Mouse (Mus musculus): ENCODE data around the gene Fyco1. TPM values are rescaled to one million over a fixed set of nuclear protein-coding genes. Genes with fewer than 3 reads are reported as not detected.
A peak's percentile ranks its signal among the peaks of the same experiment; 100 is the strongest.

Gene Fyco1
- polyA plus RNA-seq (2012; rRNA removed): 2.1 and 2.5 TPM in 2 replicates
- polyA plus RNA-seq (2014; fragmentation: Nextera tagmentation; extraction: Ambion mirVana): 1.6 and 2.9 TPM in 2 replicates

GRCm38 (mm10) chr9:123851713-123852448, at the start of gene Fyco1:
Gene Fyco1 (minus strand): TSS chr9:123851899.
- no peak; the same call in 1 of the 2 replicates for TF ChIP-seq EP300 (IDR thresholded peaks at IDR 0.05; ENCODE audit: low read depth)
- no peaks in the 10 kb centered on the region for H3K36me3 ChIP-seq (replicated peaks; ENCODE audit: control insufficient read depth, insufficient read depth, low read depth)
- no peaks in the 10 kb centered on the region for H3K27me3 ChIP-seq (ENCODE audit: control insufficient read depth, insufficient read depth, low read length)
- peak within 1 kb of the TSS; percentile 80 for H3K27ac ChIP-seq
- H3K4me1 ChIP-seq (replicated peaks; ENCODE audit: control insufficient read depth in 2 of 2, insufficient read depth in 2 of 2, low read length in 1 of 2): peaks cover 18 to 24% of the 10 kb centered on the region in 2 experiments
- peak within 1 kb of the TSS; percentile 83 for H3K4me2 ChIP-seq (ENCODE audit: low read depth)
- DNase-seq (ENCODE audit: low read depth in 3 of 3, low spot score in 3 of 3) (peak; percentile 97 to 98 (median 97)), ATAC-seq (ENCODE audit: insufficient read depth) (peak; percentile 94)
- H3K9ac ChIP-seq (replicated peaks): peak within 1 kb of the TSS; percentile 98
- H3K4me3 ChIP-seq (ENCODE audit: insufficient read depth in 1 of 2, low read depth in 2 of 2, low read length in 2 of 2): peak within 1 kb of the TSS; percentile 72 to 97
- WGBS (ENCODE audit: insufficient replicate concordance): under 1% methylated on average over 47 of the region's 47 CpGs
- H3K9me3 ChIP-seq (ENCODE audit: control insufficient read depth, low read length): no peaks in the 10 kb centered on the region

GRCm38 (mm10) chr9:123872049-123872448, 20.4 kb upstream of the Fyco1 start:
- 42% methylated on average over 4 of the region's 4 CpGs for whole genome bisulfite sequencing (ENCODE audit: insufficient replicate concordance)
- Histone ChIP-seq H3K9ac (replicated peaks) (no peak overlapping the region), H3K27ac (no peak overlapping the region), H3K4me2 (ENCODE audit: low read depth) (no peak overlapping the region), H3K36me3 (replicated peaks; ENCODE audit: control insufficient read depth, insufficient read depth, low read depth) (no peaks in the 10 kb centered on the region), H3K4me3 (ENCODE audit: insufficient read depth in 1 of 2, low read depth in 2 of 2, low read length in 2 of 2) (no peak overlapping the region), H3K9me3 (ENCODE audit: control insufficient read depth, low read length) (no peaks in the 10 kb centered on the region), H3K4me1 (replicated peaks; ENCODE audit: control insufficient read depth in 2 of 2, insufficient read depth in 2 of 2, low read length in 1 of 2) (no peaks in the 10 kb centered on the region), H3K27me3 (ENCODE audit: control insufficient read depth, insufficient read depth, low read length) (no peaks in the 10 kb centered on the region)
- TF ChIP-seq CTCF (IDR thresholded peaks at IDR 0.05; ENCODE audit: low read depth) (no peak), EP300 (IDR thresholded peaks at IDR 0.05; ENCODE audit: low read depth) (no peak)
- no peak for DNase-seq (ENCODE audit: low read depth in 3 of 3, low spot score in 3 of 3)
- no peak for ATAC-seq (ENCODE audit: insufficient read depth)

- Histone ChIP-seq H3K9me3 (ENCODE audit: control insufficient read depth, low read length) (no peaks in the 10 kb centered on the region), H3K4me2 (ENCODE audit: low read depth) (no peak overlapping the region), H3K27me3 (ENCODE audit: control insufficient read depth, insufficient read depth, low read length) (no peaks in the 10 kb centered on the region), H3K4me3 (ENCODE audit: insufficient read depth in 1 of 2, low read depth in 2 of 2, low read length in 2 of 2) (no peak overlapping the region), H3K27ac (no peak overlapping the region), H3K36me3 (replicated peaks; ENCODE audit: control insufficient read depth, insufficient read depth, low read depth) (no peaks in the 10 kb centered on the region), H3K4me1 (replicated peaks; ENCODE audit: control insufficient read depth in 2 of 2, insufficient read depth in 2 of 2, low read length in 1 of 2) (no peaks in the 10 kb centered on the region), H3K9ac (replicated peaks) (no peak overlapping the region)
- DNase-seq (ENCODE audit: low read depth in 3 of 3, low spot score in 3 of 3) (no peak), ATAC-seq (ENCODE audit: insufficient read depth) (no peak)
- TF ChIP-seq CTCF (IDR thresholded peaks at IDR 0.05; ENCODE audit: low read depth) (no peak), EP300 (IDR thresholded peaks at IDR 0.05; ENCODE audit: low read depth) (no peak)
- WGBS (ENCODE audit: insufficient replicate concordance): 40% methylated on average over 4 of the region's 6 CpGs
Measured at GRCm38 (mm10) chr9:123869167-123869784, 17.6 kb upstream of the Fyco1 start.

- no peaks in the 10 kb centered on the region for H3K27me3 ChIP-seq (ENCODE audit: control insufficient read depth, insufficient read depth, low read length)
- H3K9me3 ChIP-seq (ENCODE audit: control insufficient read depth, low read length): no peaks in the 10 kb centered on the region
- no peak overlapping the region for H3K27ac ChIP-seq
- no peak overlapping the region for H3K9ac ChIP-seq (replicated peaks)
- ATAC-seq (ENCODE audit: insufficient read depth): no peak
- DNase-seq (ENCODE audit: low read depth in 3 of 3, low spot score in 3 of 3): no peak
- no peaks in the 10 kb centered on the region for H3K4me1 ChIP-seq (replicated peaks; ENCODE audit: control insufficient read depth in 2 of 2, insufficient read depth in 2 of 2, low read length in 1 of 2)
- H3K4me3 ChIP-seq (ENCODE audit: insufficient read depth in 1 of 2, low read depth in 2 of 2, low read length in 2 of 2): no peak overlapping the region
- 71% methylated on average over 1 of the region's 1 CpGs for WGBS (ENCODE audit: insufficient replicate concordance)
- no peaks in the 10 kb centered on the region for H3K36me3 ChIP-seq (replicated peaks; ENCODE audit: control insufficient read depth, insufficient read depth, low read depth)
- TF ChIP-seq EP300 (IDR thresholded peaks at IDR 0.05; ENCODE audit: low read depth): no peak
- no peak for TF ChIP-seq CTCF (IDR thresholded peaks at IDR 0.05; ENCODE audit: low read depth)
- no peak overlapping the region for H3K4me2 ChIP-seq (ENCODE audit: low read depth)
Measured at GRCm38 (mm10) chr9:123863641-123864040, 11.9 kb upstream of the Fyco1 start.

- Histone ChIP-seq H3K4me3 (ENCODE audit: insufficient read depth in 1 of 2, low read depth in 2 of 2, low read length in 2 of 2) (no peak overlapping the region), H3K4me1 (replicated peaks; ENCODE audit: control insufficient read depth in 2 of 2, insufficient read depth in 2 of 2, low read length in 1 of 2) (no peaks in the 10 kb centered on the region), H3K4me2 (ENCODE audit: low read depth) (no peak overlapping the region), H3K9me3 (ENCODE audit: control insufficient read depth, low read length) (no peaks in the 10 kb centered on the region), H3K36me3 (replicated peaks; ENCODE audit: control insufficient read depth, insufficient read depth, low read depth) (no peaks in the 10 kb centered on the region), H3K9ac (replicated peaks) (no peak overlapping the region), H3K27ac (no peak overlapping the region), H3K27me3 (ENCODE audit: control insufficient read depth, insufficient read depth, low read length) (no peaks in the 10 kb centered on the region)
- DNase-seq (ENCODE audit: low read depth in 3 of 3, low spot score in 3 of 3) (no peak), ATAC-seq (ENCODE audit: insufficient read depth) (no peak)
- TF ChIP-seq CTCF (IDR thresholded peaks at IDR 0.05; ENCODE audit: low read depth) (no peak), EP300 (IDR thresholded peaks at IDR 0.05; ENCODE audit: low read depth) (no peak)
- 57% methylated on average over 1 of the region's 1 CpGs for WGBS (ENCODE audit: insufficient replicate concordance)
Measured at GRCm38 (mm10) chr9:123862895-123863616, 11.4 kb upstream of the Fyco1 start.
